Mouse (Mus musculus) ES-E14 (cell line): ENCODE results near the gene Vmn2r51. TPM values are rescaled to one million over a fixed set of nuclear protein-coding genes. Genes with fewer than 3 reads are reported as not detected.
"Not testable (repeated sequence)": the region's sequence is repeated elsewhere in the genome, so short reads cannot be mapped to it uniquely, and the experiment has no call there.

Source experiments
- DNase-seq: peaks from one replicate; pipeline ENCODE4 v3.0.0-alpha.2; 2013; ENCODE audit warnings: low read depth, low spot score
- H3K27ac ChIP-seq: 2 replicates; pipeline ENCODE4 v1.5.1; 2012; ENCODE audit warnings: low read depth, mild to moderate bottlenecking, low read length, moderate library complexity, mixed read lengths; ENCODE audit not compliant: poor library complexity, insufficient read depth, severe bottlenecking
- H3K36me3 ChIP-seq: 2 replicates; pipeline ENCODE4 v1.6.1; 2012; ENCODE audit warnings: mild to moderate bottlenecking, low read length, moderate library complexity, mixed read lengths; ENCODE audit not compliant: control insufficient read depth, poor library complexity, insufficient read depth, severe bottlenecking
- H3K4me1 ChIP-seq, 2 experiments: fragments of 150-350 bp in 1 of 2; sonication (generic) in 1 of 2; 2 replicates each; pipeline ENCODE4 v1.6.1; 2012; ENCODE audit warnings: low read length in 2 of 2, mild to moderate bottlenecking in 1 of 2, mixed read lengths in 1 of 2; ENCODE audit not compliant: control insufficient read depth in 2 of 2, insufficient read depth in 2 of 2, poor library complexity in 1 of 2
- H3K4me3 ChIP-seq, 2 experiments: fragments of 150-350 bp in 1 of 2; sonication (generic) in 1 of 2; 2 replicates each; pipeline ENCODE4 v1.5.1; 2012; ENCODE audit warnings: low read length in 2 of 2, low read depth in 1 of 2, mild to moderate bottlenecking in 1 of 2, mixed read lengths in 1 of 2; ENCODE audit not compliant: insufficient read depth in 1 of 2, poor library complexity in 1 of 2, severe bottlenecking in 1 of 2
- H3K9ac ChIP-seq: 2 replicates; pipeline ENCODE4 v1.6.1; 2012; ENCODE audit warnings: low read depth, mild to moderate bottlenecking, low read length, mixed read lengths; ENCODE audit not compliant: poor library complexity, insufficient read depth, severe bottlenecking
- H3K9me3 ChIP-seq: fragments of 150-350 bp; sonication (generic); 2 replicates; pipeline ENCODE4 v1.6.1; 2012; ENCODE audit warnings: low read depth, mild to moderate bottlenecking, low read length; ENCODE audit not compliant: control insufficient read depth, insufficient read depth
- in situ Hi-C, 2 experiments: fragments of 600-800 bp; cut with MboI; formaldehyde crosslinking; loops; one replicate each; pipeline ENCODE4 v1.15.1; 2025; ENCODE audit warnings: low sequenced_read_pairs in 2 of 2, inconsistent platforms in 1 of 2; ENCODE audit not compliant: unreplicated experiment in 2 of 2
- total RNA-seq: library from RNA; depleted of rRNA; stranded (reverse); fragments of 300-350 nt; gene quantifications from 2 replicates; pipeline ENCODE4 v1.2.3, GENCODE M21; 2012; rRNA removed

The Vmn2r51 gene
- not detected in 2 replicates for total RNA-seq

GRCm38 (mm10) chr7:10105641-10106040 lies at the start of gene Vmn2r51:
Vmn2r51 (minus strand) TSS chr7:10105741.
- in situ Hi-C loops, H3K4me1 ChIP-seq, H3K27ac ChIP-seq: not testable (repeated sequence)

GRCm38 (mm10) chr7:10053196-10053595 lies 52.3 kb downstream of the Vmn2r51 start, which contains the start of gene Vmn2r50:
Vmn2r50 (minus strand) TSS chr7:10053296.
- H3K9ac ChIP-seq, H3K4me3 ChIP-seq, H3K36me3 ChIP-seq, DNase-seq, in situ Hi-C loops, H3K9me3 ChIP-seq, H3K4me1 ChIP-seq, H3K27ac ChIP-seq: not testable (repeated sequence)

More at GRCm38 (mm10) chr7:10105641-10106040, at the start of gene Vmn2r51:
- not testable (repeated sequence) for H3K4me3 ChIP-seq, H3K36me3 ChIP-seq, H3K9me3 ChIP-seq, DNase-seq, H3K9ac ChIP-seq

Other genes with a start within 250 kb of the Vmn2r51 start
- gene Vmn2r48, start 152.2 kb downstream of the Vmn2r51 start, total RNA-seq, result not detected in 2 replicates
- gene Vmn2r49, start 113.5 kb downstream of the Vmn2r51 start, total RNA-seq, result not detected in 2 replicates
- not detected in 2 replicates for gene Vmn2r50, start 52.4 kb downstream of the Vmn2r51 start, total RNA-seq
- gene Vmn2r52, start 70.8 kb upstream of the Vmn2r51 start, total RNA-seq, result not detected in 2 replicates
- gene Vmn1r66, start 172.3 kb upstream of the Vmn2r51 start, total RNA-seq, result not detected in 2 replicates